Mouse (Mus musculus) testis, adult 2 months (tissue): ENCODE data around the gene Hist2h3c1. TPM values are rescaled to one million over a fixed set of nuclear protein-coding genes. Genes with fewer than 3 reads are reported as not detected.
"Not testable (repeated sequence)": the region's sequence is repeated elsewhere in the genome, so short reads cannot be mapped to it uniquely, and the experiment has no call there.

Experiments
- H3K27ac ChIP-seq: fragments of 200-500 bp; 2 replicates; pipeline ENCODE4 v1.5.1; 2012; ENCODE audit warnings: low read depth, low read length; ENCODE audit not compliant: control insufficient read depth, insufficient read depth
- H3K27me3 ChIP-seq: fragments of 200-500 bp; 2 replicates; pipeline ENCODE4 v1.6.1; 2012; ENCODE audit warnings: mild to moderate bottlenecking, low read length, moderate library complexity; ENCODE audit not compliant: control insufficient read depth, insufficient read depth
- H3K36me3 ChIP-seq: fragments of 200-500 bp; 2 replicates; pipeline ENCODE4 v1.6.1; 2012; ENCODE audit warnings: mild to moderate bottlenecking, low read length; ENCODE audit not compliant: control insufficient read depth, insufficient read depth
- H3K4me1 ChIP-seq: fragments of 200-500 bp; 2 replicates; pipeline ENCODE4 v1.6.1; 2012; ENCODE audit warnings: low read length; ENCODE audit not compliant: control insufficient read depth, insufficient read depth
- H3K4me3 ChIP-seq: fragments of 200-500 bp; 2 replicates; pipeline ENCODE4 v1.5.1; 2012; ENCODE audit warnings: low read depth, mild to moderate bottlenecking, low read length, moderate library complexity, mixed read lengths; ENCODE audit not compliant: control insufficient read depth
- CTCF ChIP-seq: fragments of 200-500 bp; IDR thresholded peaks from 2 replicates; pipeline ENCODE4 v1.5.1; 2012; ENCODE audit warnings: low read depth, mild to moderate bottlenecking, inconsistent platforms, low read length, moderate library complexity; ENCODE audit not compliant: control insufficient read depth, insufficient read depth, insufficient replicate concordance
- POLR2A ChIP-seq: fragments of 200-500 bp; IDR thresholded peaks from 2 replicates; pipeline ENCODE4 v1.6.1; 2012; ENCODE audit warnings: low read depth, mild to moderate bottlenecking, inconsistent platforms, low read length, moderate library complexity; ENCODE audit not compliant: control insufficient read depth
- polyA plus RNA-seq: library from polyadenylated mRNA; depleted of rRNA; stranded (reverse); fragments of >200 nt; gene quantifications from 2 replicates; pipeline ENCODE4 v1.2.3, GENCODE M21; 2012

Hist2h3c1 gene
- polyA plus RNA-seq, 1 experiment: not detected

GRCm38 (mm10) chr3:96268051-96268775 lies 21.7 kb downstream of the Hist2h3c1 start, which contains the start of gene Hist2h3b:
Gene Hist2h3b, plus strand, starts transcription at chr3:96268654.
- H3K27ac ChIP-seq: peak within 1 kb of the TSS; percentile 82
- no peak for TF ChIP-seq CTCF
- TF ChIP-seq POLR2A: peak; percentile 60; the same call in 1 of the 2 replicates
- H3K27me3 ChIP-seq: no peaks in the 10 kb centered on the region; the same call in 1 of the 2 replicates
- peaks cover 16% of the 10 kb centered on the region for H3K4me1 ChIP-seq
- peak within 1 kb of the TSS; percentile 83 for H3K4me3 ChIP-seq
- H3K36me3 ChIP-seq: no peaks in the 10 kb centered on the region

DNA sequence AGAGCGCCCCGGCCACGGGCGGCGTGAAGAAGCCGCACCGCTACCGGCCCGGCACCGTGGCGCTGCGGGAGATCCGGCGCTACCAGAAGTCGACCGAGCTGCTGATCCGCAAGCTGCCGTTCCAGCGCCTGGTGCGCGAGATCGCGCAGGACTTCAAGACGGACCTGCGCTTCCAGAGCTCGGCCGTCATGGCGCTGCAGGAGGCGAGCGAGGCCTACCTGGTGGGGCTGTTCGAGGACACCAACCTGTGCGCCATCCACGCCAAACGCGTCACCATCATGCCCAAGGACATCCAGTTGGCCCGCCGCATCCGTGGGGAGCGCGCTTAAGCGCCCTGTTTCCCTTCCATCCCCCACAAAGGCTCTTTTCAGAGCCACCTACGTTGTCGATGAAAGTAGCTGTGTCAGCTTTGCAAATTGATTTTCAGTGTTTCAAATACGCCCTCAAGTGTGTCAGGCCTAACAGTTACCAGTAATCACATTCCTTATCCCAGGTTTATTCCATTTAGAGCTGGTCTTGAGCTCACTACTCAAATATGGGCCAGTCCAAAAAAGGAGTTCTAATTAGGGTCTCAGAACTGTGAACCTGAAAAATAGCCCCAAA lies 22.4 kb downstream of the Hist2h3c1 start:
- peak overlapping the region; percentile 82 for H3K27ac ChIP-seq
- peak overlapping the region; percentile 72 for H3K4me3 ChIP-seq
- H3K4me1 ChIP-seq: peaks cover 14% of the 10 kb centered on the region
- H3K27me3 ChIP-seq, H3K36me3 ChIP-seq: not testable (repeated sequence)

GRCm38 (mm10) chr3:96269511-96270474 lies 23.3 kb downstream of the Hist2h3c1 start, which contains the start of gene Hist2h2bb:
Gene Hist2h2bb, plus strand, starts transcription at chr3:96269752.
- no peaks in the 10 kb centered on the region for H3K36me3 ChIP-seq
- no peaks in the 10 kb centered on the region for H3K27me3 ChIP-seq
- peak; percentile 90 for TF ChIP-seq POLR2A
- TF ChIP-seq CTCF: no peak
- peaks cover 14% of the 10 kb centered on the region for H3K4me1 ChIP-seq
- peak within 1 kb of the TSS; percentile 83 for H3K4me3 ChIP-seq
- H3K27ac ChIP-seq: peak within 1 kb of the TSS; percentile 82

DNA sequence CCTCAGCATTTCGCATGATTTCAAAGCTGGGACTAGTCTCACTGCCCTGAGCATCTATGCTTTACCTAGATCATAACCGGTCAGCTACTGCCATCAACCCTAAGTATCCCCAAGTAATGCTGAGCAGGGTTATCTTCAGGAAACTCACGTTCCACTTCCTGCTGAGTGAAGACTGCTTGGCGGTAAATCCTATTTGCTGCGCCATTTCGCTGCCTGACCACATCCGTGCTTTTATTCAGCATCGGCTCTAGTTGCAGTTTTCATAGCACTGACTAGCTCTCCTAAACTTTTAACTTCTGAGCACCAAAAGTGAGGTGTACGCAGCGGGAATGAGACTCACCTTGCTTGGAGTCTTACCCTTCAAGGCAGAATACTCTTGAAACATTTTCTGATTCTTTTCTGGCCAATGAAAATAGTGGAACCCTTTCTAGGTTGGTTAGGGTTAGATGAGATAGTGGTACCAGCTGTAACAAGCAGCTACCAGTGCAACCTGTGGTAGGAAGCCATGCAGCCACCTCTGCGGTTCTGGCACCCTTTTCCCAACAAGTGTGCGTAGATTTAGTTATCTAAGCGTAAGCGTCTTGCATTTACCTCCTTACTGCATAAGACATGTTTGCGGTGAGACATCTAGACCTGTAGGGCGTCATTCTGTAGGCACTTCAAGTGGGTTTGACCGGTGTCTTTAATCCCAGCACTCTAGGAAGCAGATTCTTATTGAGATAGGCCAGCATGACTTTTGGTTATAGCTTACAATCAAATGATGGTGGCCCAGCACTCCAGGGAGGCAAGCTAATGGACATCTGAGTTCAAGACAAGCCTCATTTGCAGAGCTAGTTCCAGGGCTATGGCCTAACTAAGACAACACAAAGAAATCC lies 27.3 kb downstream of the Hist2h3c1 start:
- Histone ChIP-seq H3K27me3 (no peaks in the 10 kb centered on the region), H3K4me1 (peaks cover 17% of the 10 kb centered on the region), H3K4me3 (no peak overlapping the region), H3K36me3 (no peaks in the 10 kb centered on the region), H3K27ac (no peak overlapping the region)
- TF ChIP-seq POLR2A (no peak), CTCF (no peak)

GRCm38 (mm10) chr3:96277428-96277799 lies 30.9 kb downstream of the Hist2h3c1 start:
- peak overlapping the region; percentile 68; the same call in 1 of the 2 replicates for H3K4me3 ChIP-seq
- H3K27ac ChIP-seq: no peak overlapping the region
- TF ChIP-seq CTCF (no peak), POLR2A (no peak)
- H3K27me3 ChIP-seq: no peaks in the 10 kb centered on the region
- no peaks in the 10 kb centered on the region for H3K36me3 ChIP-seq
- H3K4me1 ChIP-seq: peaks cover 9% of the 10 kb centered on the region

DNA sequence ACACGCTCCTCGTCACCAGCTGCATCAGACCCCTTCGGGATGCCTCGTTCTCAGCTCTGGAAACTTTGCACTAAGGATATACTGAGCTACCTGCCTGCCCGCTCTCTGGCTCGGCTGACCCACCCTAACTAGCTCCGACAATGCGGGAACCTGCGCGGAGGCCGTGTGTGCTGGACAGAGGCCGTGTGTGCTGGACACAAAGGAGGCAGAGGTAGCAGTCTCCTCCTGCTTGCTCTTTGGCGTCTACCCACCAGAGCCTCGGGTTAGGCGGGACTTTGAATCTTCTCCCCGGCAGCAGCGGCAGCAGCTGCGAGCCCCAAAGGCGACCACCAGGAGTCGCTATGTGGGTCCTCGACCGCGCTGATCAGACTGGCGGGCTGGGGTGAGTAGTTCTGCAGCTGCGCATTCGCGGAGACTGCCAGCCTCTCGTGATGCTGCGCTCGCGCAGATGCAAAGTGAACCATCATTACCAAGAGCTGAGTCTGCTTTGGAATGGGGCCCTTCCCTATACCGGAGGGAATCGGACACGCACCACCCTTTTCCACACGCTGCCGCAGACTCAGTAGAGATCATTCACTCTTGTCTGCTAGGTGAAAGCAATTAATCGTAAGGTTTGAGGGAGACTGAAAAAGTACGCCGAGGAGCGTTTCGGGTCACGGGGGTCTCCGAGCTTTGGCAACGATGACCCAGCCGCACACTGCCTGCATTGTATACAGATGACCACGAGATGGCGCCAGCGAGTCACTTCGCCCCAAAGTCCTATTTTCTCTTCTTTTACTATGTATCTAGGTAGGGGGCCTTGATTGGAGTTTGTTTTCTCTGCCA lies 31.5 kb downstream of the Hist2h3c1 start:
- no peaks in the 10 kb centered on the region for H3K36me3 ChIP-seq
- TF ChIP-seq CTCF (peak; percentile 89), POLR2A (no peak)

More for the DNA sequence above, 31.5 kb downstream of the Hist2h3c1 start:
- Histone ChIP-seq H3K27ac (no peak overlapping the region), H3K4me1 (peaks cover 9% of the 10 kb centered on the region), H3K4me3 (peak overlapping the region; percentile 68), H3K27me3 (no peaks in the 10 kb centered on the region)
